Mouse (Mus musculus) embryonic facial prominence, embryonic 11.5 days (tissue): ENCODE results near the gene Fkbp1a. TPM values are rescaled to one million over a fixed set of nuclear protein-coding genes. Genes with fewer than 3 reads are reported as not detected.
A peak's percentile ranks its signal among the peaks of the same experiment; 100 is the strongest.

Source experiments
- ATAC-seq: fragments of 200-750 bp; cut with Nextera tagmentation; replicated peaks from 2 replicates; pipeline ENCODE4 v1.8.0; 2017; ENCODE audit warnings: low read depth; ENCODE audit not compliant: insufficient number of reproducible peaks, low FRiP score, low TSS enrichment
- DNase-seq: peaks from one replicate; pipeline ENCODE4 v3.0.0-alpha.2; 2015; ENCODE audit warnings: low spot score
- H3K27ac ChIP-seq: fragments of 300-500 bp; sonication (generic); replicated peaks from 2 replicates; pipeline ENCODE4 v1.5.1; 2014; ENCODE audit warnings: mild to moderate bottlenecking, low read depth, low read length, control low read depth
- H3K27me3 ChIP-seq: fragments of 300-500 bp; sonication (generic); 2 replicates; pipeline ENCODE4 v1.6.1; 2014; ENCODE audit warnings: mild to moderate bottlenecking, low read length, moderate library complexity, mixed read lengths; ENCODE audit not compliant: control insufficient read depth, insufficient read depth
- H3K36me3 ChIP-seq: fragments of 300-500 bp; sonication (generic); replicated peaks from 2 replicates; pipeline ENCODE4 v1.6.1; 2014; ENCODE audit warnings: low read depth, mild to moderate bottlenecking, low read length, moderate library complexity, mixed read lengths; ENCODE audit not compliant: control insufficient read depth, insufficient read depth
- H3K4me1 ChIP-seq: fragments of 300-500 bp; sonication (generic); 2 replicates; pipeline ENCODE4 v1.6.1; 2014; ENCODE audit warnings: low read length, mixed read lengths; ENCODE audit not compliant: control insufficient read depth, insufficient read depth
- H3K4me2 ChIP-seq: fragments of 300-500 bp; sonication (generic); 2 replicates; pipeline ENCODE4 v1.6.1; 2014; ENCODE audit warnings: low read depth, mild to moderate bottlenecking, control low read depth, low read length, moderate library complexity
- H3K4me3 ChIP-seq: fragments of 300-500 bp; sonication (generic); 2 replicates; pipeline ENCODE4 v1.5.1; 2014; ENCODE audit warnings: low read depth, low read length, control low read depth
- H3K9ac ChIP-seq: fragments of 300-500 bp; sonication (generic); replicated peaks from 2 replicates; pipeline ENCODE4 v1.6.1; 2014; ENCODE audit warnings: mild to moderate bottlenecking, control low read depth, low read length
- H3K9me3 ChIP-seq: fragments of 300-500 bp; sonication (generic); replicated peaks from 2 replicates; pipeline ENCODE4 v1.6.1; 2016; ENCODE audit warnings: mild to moderate bottlenecking, low read length, inconsistent platforms, mixed read lengths; ENCODE audit not compliant: control insufficient read depth
- WGBS: fragments of 180-500 bp; shearing (Covaris S2); extraction: QIAGEN DNeasy Blood & Tissue Kit; methylation state at CpG from one replicate; pipeline ENCODE4 v1.1.7; 2014; 5-methylcytosine and 5-hydroxymethylcytosine counted together
- polyA plus RNA-seq: library from polyadenylated mRNA; unstranded; fragments of >200 nt; fragmentation: Nextera tagmentation; extraction: Ambion mirVana; gene quantifications from 2 replicates; pipeline ENCODE4 v1.2.1, GENCODE M21; 2014

Fkbp1a gene
- polyA plus RNA-seq, 1 experiment from 2014 or later = 583 TPM

DNA sequence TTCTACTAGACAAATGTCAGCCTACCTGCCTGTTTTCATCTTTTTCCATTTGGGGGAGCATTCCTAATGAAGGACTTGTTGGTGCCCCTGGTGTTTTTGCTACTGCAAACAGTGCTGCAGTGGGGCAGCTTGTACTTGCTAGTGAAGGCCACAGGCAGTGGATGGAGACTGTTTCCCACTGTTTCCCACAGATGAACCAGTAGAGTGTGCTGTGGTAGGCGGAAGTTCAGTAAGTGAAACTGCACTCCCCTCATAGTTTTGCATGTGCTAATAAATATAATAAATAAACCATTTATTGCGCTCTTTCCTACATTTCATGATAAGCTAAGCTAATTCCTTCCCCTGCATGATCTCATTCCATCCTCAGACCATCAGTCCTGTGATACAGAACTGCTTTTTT is 23.3 kb upstream of the Fkbp1a start:
- no peak overlapping the region for H3K4me3 ChIP-seq
- no peaks in the 10 kb centered on the region for H3K4me1 ChIP-seq
- 0 out of 2 replicates have a peak, but pooled peaks cover 3% of the 10 kb centered on the region for H3K36me3 ChIP-seq
- no peaks in the 10 kb centered on the region for H3K9me3 ChIP-seq
- ATAC-seq (no peak), DNase-seq (no peak)
- H3K27ac ChIP-seq = no peak overlapping the region
- H3K4me2 ChIP-seq = no peak overlapping the region
- 95% methylated on average over 2 of the region's 2 CpGs for WGBS
- no peaks in the 10 kb centered on the region for H3K27me3 ChIP-seq
- H3K9ac ChIP-seq = no peak overlapping the region

DNA sequence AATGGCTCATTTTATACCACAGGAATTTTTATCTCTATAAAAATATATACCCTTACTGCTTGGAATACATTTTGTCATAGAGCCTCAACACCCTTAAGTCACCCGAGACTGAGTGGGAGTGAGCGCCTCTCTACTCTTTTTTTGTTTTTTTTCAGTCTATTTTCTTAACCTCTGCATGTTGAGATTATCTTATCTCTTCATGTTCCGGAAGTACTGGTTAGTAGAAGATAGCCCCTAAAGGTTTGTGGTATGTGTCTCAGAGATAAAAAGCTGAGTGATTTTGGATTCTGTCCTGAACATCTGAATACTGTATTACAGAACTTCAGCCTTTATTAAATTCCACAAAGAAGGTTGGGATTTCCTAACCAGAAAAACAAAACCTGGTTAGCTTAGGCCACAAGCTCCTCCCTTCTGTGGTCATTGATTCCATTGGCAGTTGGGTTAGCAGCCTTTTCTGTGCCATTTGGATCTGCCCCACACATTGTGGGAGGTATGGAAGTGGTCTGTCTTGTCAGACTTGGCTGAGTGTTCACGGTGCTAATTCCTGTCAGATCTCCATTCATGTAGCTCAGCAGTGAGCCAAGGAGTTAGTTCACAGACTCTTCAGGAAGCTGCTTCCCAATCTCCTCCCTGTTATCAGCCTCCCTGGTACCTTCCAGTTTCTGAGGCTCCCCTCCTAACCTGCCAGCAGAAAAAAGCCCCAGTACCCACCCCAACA is 17.8 kb upstream of the Fkbp1a start:
- Histone ChIP-seq H3K9ac (no peak overlapping the region), H3K27me3 (no peaks in the 10 kb centered on the region), H3K36me3 (no peaks in the 10 kb centered on the region), H3K4me2 (no peak overlapping the region), H3K27ac (no peak overlapping the region), H3K4me3 (no peak overlapping the region), H3K4me1 (no peaks in the 10 kb centered on the region), H3K9me3 (no peaks in the 10 kb centered on the region)
- no peak for ATAC-seq
- 64% methylated on average over 4 of the region's 4 CpGs for WGBS
- no peak for DNase-seq

DNA sequence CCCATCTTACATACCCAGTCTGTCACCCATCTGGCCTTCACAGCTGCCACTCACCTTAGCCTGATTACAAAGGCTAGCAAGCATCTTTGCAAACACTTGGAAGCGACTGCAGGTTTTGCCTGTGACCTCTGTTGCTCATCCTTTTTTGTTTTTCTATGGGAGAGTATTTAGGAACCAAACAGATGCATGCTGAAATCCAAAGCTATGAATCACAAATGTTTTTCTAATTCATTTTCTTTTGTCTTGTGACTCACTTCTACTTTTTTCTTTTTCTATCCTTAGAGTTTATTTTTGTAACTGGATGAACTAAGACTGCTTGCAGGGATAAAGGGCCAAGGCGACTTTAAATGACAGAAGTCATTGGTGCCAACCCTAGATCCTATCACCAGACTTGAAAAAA is 16.8 kb upstream of the Fkbp1a start:
- WGBS = 58% methylated on average over 2 of the region's 2 CpGs
- Histone ChIP-seq H3K9ac (no peak overlapping the region), H3K9me3 (no peaks in the 10 kb centered on the region), H3K4me1 (no peaks in the 10 kb centered on the region), H3K4me3 (no peak overlapping the region), H3K36me3 (no peaks in the 10 kb centered on the region), H3K4me2 (no peak overlapping the region), H3K27ac (no peak overlapping the region), H3K27me3 (no peaks in the 10 kb centered on the region)
- DNase-seq (no peak), ATAC-seq (no peak)

DNA sequence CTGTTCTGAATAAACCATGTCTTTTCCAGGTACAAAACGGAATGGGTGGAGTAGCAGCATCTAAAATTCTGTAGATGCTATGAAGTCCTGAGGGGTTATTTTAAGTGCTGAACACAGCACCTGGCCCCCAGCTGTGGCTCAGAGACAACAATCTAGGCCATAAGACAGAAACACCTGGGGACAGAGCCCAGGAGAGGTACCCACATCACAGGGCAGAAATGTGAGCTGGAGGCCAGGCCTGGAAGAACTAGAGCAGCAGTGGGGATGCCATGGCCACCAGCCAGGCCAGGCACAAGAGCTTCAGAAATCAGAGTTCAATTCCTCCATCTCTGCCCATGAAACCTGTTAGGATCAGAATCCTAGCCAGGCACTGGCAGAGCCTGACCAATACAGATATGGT is 14.2 kb upstream of the Fkbp1a start:
- no peak overlapping the region for H3K4me2 ChIP-seq
- WGBS = 94% methylated on average over 1 of the region's 1 CpGs
- no peak for DNase-seq
- no peaks in the 10 kb centered on the region for H3K27me3 ChIP-seq
- ATAC-seq = no peak
- H3K36me3 ChIP-seq = no peaks in the 10 kb centered on the region
- no peak overlapping the region for H3K27ac ChIP-seq
- H3K9ac ChIP-seq = no peak overlapping the region
- H3K4me3 ChIP-seq = no peak overlapping the region
- no peaks in the 10 kb centered on the region for H3K4me1 ChIP-seq
- no peaks in the 10 kb centered on the region for H3K9me3 ChIP-seq

DNA sequence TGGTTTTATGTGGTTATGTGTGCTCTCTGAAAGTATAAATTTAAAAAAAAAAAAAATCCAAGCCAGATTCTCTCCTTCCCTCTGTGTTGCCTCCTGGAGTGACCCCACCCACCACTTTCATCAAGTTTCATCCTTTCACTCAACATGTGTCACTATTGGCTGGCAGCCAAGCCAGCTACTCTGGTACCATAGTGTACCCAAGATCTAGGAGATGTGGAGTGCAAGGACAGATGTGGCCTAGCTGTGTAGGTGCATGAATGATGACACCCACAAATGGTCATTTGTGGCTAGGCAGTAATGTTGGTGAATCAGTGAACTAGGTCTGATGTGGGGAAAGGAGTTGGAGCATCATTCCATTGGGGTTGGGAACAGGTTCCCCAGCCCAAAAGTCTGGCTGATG is 13.1 kb upstream of the Fkbp1a start:
- ATAC-seq (no peak), DNase-seq (no peak)
- no peak overlapping the region for H3K4me2 ChIP-seq
- H3K9me3 ChIP-seq = no peaks in the 10 kb centered on the region
- H3K36me3 ChIP-seq = no peaks in the 10 kb centered on the region
- no peak overlapping the region for H3K9ac ChIP-seq
- H3K27ac ChIP-seq = no peak overlapping the region
- no peak overlapping the region for H3K4me3 ChIP-seq
- H3K4me1 ChIP-seq = no peaks in the 10 kb centered on the region
- no peaks in the 10 kb centered on the region for H3K27me3 ChIP-seq

DNA sequence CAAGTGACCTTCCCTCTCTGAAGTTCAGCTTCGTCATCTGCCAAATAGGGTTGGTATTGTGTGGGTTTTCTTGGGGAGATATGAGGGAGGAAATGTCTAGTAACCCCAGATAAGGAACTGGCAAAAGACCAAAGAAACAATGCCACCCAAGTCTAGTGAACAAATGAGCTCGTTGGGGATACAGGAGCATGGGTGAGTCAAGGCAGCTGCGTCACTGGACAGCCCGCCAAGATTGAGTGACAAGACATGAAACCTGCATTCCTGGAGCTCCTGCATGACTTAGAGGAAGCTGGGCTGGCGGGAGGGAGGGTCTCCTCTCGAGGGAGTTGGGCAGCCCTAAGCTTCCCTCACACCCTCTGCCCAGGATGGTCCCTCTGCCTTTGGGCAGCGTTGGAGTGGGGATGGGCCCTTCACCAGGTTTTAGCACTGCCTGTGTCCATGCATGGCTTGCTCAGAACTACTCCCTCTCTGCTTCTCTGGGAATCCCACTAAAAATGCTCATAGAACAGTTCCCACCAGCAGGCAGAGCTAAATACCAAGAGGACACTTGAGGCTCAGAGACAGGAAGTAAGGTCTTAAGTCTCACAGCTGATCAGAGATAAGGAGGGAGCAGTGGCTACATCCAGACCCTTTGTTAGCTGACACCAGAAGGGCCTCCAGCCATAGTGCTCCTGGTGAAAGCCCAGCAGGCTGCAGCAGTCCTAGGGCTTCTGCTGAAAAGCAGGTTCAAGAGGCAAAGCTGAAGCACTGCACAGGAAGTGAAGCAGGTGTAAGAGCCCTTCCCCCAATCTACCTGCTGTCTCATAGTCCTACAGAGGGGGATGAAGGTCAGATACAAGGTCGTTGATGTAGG is 11.7 kb upstream of the Fkbp1a start:
- Histone ChIP-seq H3K27ac (no peak overlapping the region), H3K27me3 (no peaks in the 10 kb centered on the region), H3K4me2 (no peak overlapping the region), H3K9ac (no peak overlapping the region), H3K4me1 (no peaks in the 10 kb centered on the region), H3K36me3 (no peaks in the 10 kb centered on the region), H3K9me3 (no peaks in the 10 kb centered on the region), H3K4me3 (no peak overlapping the region)
- DNase-seq (no peak), ATAC-seq (no peak)
- WGBS = 53% methylated on average over 8 of the region's 8 CpGs

DNA sequence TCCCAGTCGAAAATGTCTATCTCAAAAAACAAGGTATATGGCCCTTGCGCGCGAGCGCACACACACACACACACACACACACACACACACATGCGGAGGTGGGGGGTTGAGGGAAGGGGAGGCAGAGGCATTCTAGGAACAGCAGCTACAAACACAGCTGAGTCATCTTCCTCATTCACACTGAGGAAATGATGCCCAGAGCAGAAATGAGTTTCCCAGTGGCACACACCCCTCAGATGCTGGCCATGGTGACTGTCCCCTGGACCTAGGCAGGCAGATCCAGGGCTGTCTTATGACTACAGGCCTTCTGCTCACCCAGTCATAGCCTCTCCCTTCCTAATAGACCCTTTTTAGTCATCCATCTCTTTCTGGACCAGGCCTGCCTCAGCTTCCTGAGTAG is 8.7 kb upstream of the Fkbp1a start:
- DNase-seq (no peak), ATAC-seq (no peak)
- no peak overlapping the region for H3K27ac ChIP-seq
- WGBS = 97% methylated on average over 6 of the region's 6 CpGs
- no peak overlapping the region for H3K9ac ChIP-seq
- no peaks in the 10 kb centered on the region for H3K9me3 ChIP-seq
- H3K4me3 ChIP-seq = no peak overlapping the region
- H3K36me3 ChIP-seq = no peaks in the 10 kb centered on the region
- H3K27me3 ChIP-seq = no peaks in the 10 kb centered on the region
- H3K4me2 ChIP-seq = no peak overlapping the region
- no peaks in the 10 kb centered on the region for H3K4me1 ChIP-seq

DNA sequence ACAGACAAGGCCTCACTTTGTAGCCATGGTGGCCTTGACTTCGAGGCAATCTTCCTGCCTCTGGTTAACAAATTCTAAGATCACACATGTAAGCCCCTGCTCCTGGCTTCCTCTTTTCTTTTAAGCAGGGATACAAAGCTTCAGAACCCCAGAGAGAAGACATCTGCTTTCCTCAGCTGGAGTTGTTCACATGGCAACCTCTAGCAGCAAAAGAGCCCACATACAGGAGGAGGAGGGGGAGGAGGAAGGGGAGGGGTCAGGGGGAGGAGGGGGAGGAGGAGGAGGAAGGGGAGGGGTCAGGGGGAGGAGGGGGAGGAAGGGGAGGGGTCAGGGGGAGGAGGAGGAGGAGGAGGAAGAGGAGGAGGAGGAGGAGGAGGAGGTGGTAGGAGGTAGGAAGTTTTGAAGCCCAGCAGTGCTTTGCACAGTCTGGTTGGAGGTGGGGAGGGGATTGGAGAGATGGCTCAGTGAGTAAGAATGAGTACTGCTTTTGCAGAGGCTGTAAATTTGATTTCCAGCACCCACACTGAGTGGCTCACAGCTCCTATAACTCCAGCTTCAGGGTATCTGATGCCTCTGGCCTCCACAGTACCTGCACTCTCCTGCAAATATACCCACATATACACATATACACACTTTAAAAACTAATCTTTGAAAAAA is 6.2 kb upstream of the Fkbp1a start:
- peak; percentile 22 for DNase-seq
- Histone ChIP-seq H3K27me3 (no peaks in the 10 kb centered on the region), H3K27ac (no peak overlapping the region), H3K9me3 (no peaks in the 10 kb centered on the region), H3K4me1 (no peaks in the 10 kb centered on the region), H3K4me3 (no peak overlapping the region), H3K4me2 (no peak overlapping the region), H3K9ac (no peak overlapping the region), H3K36me3 (no peaks in the 10 kb centered on the region)
- ATAC-seq = no peak; the same call in 1 of the 2 replicates
- 72% methylated on average over 1 of the region's 1 CpGs for WGBS
